Mouse (Mus musculus) spleen, adult 2 months (tissue): ENCODE measurements at regions not wholly inside any gene's neighbourhood (a gene's known extent, or its start where the extent isn't known, plus 50 kb on each side); places are given as distances from the start of the nearest gene placed in this dataset.
"Not testable (repeated sequence)": the region's sequence is repeated elsewhere in the genome, so short reads cannot be mapped to it uniquely, and the experiment has no call there.

ENCODE experiments used
- CTCF ChIP-seq: fragments of 200-500 bp; IDR thresholded peaks from 2 replicates; pipeline ENCODE4 v1.5.1; 2011; ENCODE audit warnings: mild to moderate bottlenecking, inconsistent platforms; ENCODE audit not compliant: insufficient read depth, insufficient read length, insufficient replicate concordance; ENCODE audit errors: extremely low read depth
- POLR2A ChIP-seq: fragments of 200-500 bp; IDR thresholded peaks from 2 replicates; pipeline ENCODE4 v1.6.1; 2011; ENCODE audit warnings: low read depth, low read length, inconsistent platforms

DNA sequence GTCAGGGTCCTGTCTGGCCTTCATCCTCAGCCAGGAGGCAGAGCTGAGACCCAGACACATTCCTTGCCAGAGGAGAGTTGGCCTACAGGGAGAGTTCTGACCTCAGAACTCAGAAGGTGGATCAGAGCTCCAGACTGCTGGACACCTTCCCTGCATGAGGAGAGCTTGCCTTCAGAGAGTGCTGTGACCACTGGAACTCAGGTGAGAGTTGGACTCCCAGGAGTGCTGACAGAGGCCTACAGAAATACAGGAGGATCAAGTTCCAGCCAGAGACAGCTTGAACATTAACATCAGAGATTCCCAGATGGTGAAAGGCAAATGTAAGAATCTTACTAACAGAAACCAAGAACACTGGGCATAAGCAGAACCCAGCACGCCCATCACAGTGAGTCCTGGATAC, 117.0 kb downstream of the Lyplal1 start:
- TF ChIP-seq CTCF, POLR2A: not testable (repeated sequence)
